Mouse (Mus musculus) brain, embryonic 14.5 days (tissue): ENCODE data around the gene Prss2. TPM values are rescaled to one million over a fixed set of nuclear protein-coding genes. Genes with fewer than 3 reads are reported as not detected.
A peak's percentile ranks its signal among the peaks of the same experiment; 100 is the strongest.

Experiments
- DNase-seq: peaks from one replicate; pipeline ENCODE4 v3.0.0-alpha.2; 2011; ENCODE audit warnings: low read depth
- CTCF ChIP-seq: fragments of 200-500 bp; IDR thresholded peaks from 2 replicates; pipeline ENCODE4 v1.5.1; 2012; ENCODE audit warnings: inconsistent platforms, mild to moderate bottlenecking, moderate library complexity, borderline replicate concordance; ENCODE audit not compliant: insufficient read depth, insufficient read length; ENCODE audit errors: extremely low read depth
- POLR2A ChIP-seq: fragments of 200-500 bp; IDR thresholded peaks from 2 replicates; pipeline ENCODE4 v1.6.1; 2012; ENCODE audit warnings: mild to moderate bottlenecking, inconsistent platforms, borderline replicate concordance; ENCODE audit not compliant: poor library complexity, insufficient read depth, insufficient read length, severe bottlenecking; ENCODE audit errors: extremely low read depth
- polyA plus RNA-seq: library from polyadenylated mRNA; depleted of rRNA; stranded (reverse); fragments of >200 nt; gene quantifications from 2 replicates; pipeline ENCODE4 v1.2.3, GENCODE M21; 2012; rRNA removed

Gene Prss2
- polyA plus RNA-seq, 1 experiment: not detected

- TF ChIP-seq POLR2A (no peak), CTCF (no peak)
- no peak for DNase-seq
Measured at GRCm38 (mm10) chr6:41562598-41562997, 41.0 kb downstream of the Prss2 start.

- DNase-seq: peak; percentile 69
Measured at GRCm38 (mm10) chr6:41563104-41563951, 41.7 kb downstream of the Prss2 start.

GRCm38 (mm10) chr6:41565261-41565660, 43.7 kb downstream of the Prss2 start:
- no peak for DNase-seq
- TF ChIP-seq POLR2A (no peak), CTCF (no peak)

- TF ChIP-seq POLR2A: no peak
- no peak for TF ChIP-seq CTCF
- DNase-seq: no peak
Measured at GRCm38 (mm10) chr6:41566965-41567364, 45.4 kb downstream of the Prss2 start.

- peak; percentile 41 for DNase-seq
- TF ChIP-seq CTCF: no peak
- no peak for TF ChIP-seq POLR2A
Measured at GRCm38 (mm10) chr6:41569078-41569477, 47.5 kb downstream of the Prss2 start.

Other genes with a start within 250 kb of the Prss2 start
- gene Try4, start 219.5 kb upstream of the Prss2 start, polyA plus RNA-seq: 0.24 TPM in 1 of 2 replicates, not detected in the other
- gene Try5, start 204.9 kb upstream of the Prss2 start, polyA plus RNA-seq: 0.13 and 0.15 TPM in 2 replicates
- gene Try10, start 167.7 kb upstream of the Prss2 start, polyA plus RNA-seq: not detected in 2 replicates
- gene Prss3, start 144.1 kb upstream of the Prss2 start, polyA plus RNA-seq: not detected in 2 replicates
- not detected in 2 replicates for gene Gm5771, start 129.4 kb upstream of the Prss2 start, polyA plus RNA-seq
- gene Gm10334, start 75.6 kb upstream of the Prss2 start, polyA plus RNA-seq: not detected in 2 replicates
- not detected in 2 replicates for gene Prss1, start 62.9 kb upstream of the Prss2 start, polyA plus RNA-seq
- 42.6 and 49.7 TPM in 2 replicates for gene Ephb6, start 83.7 kb downstream of the Prss2 start, polyA plus RNA-seq
- gene Trpv6, start 114.6 kb downstream of the Prss2 start, polyA plus RNA-seq: 0.04 and 0.06 TPM in 2 replicates
- not detected in 2 replicates for gene Trpv5, start 159.0 kb downstream of the Prss2 start, polyA plus RNA-seq
- gene Llcfc1, start 162.6 kb downstream of the Prss2 start, polyA plus RNA-seq: not detected in 2 replicates
- gene Kel, start 182.6 kb downstream of the Prss2 start, polyA plus RNA-seq: 0.49 and 0.58 TPM in 2 replicates